Mouse (Mus musculus): ENCODE results near the gene Ptpn6.

- no peak for TF ChIP-seq CTCF (IDR thresholded peaks at IDR 0.05; ENCODE audit: low read depth)
- TF ChIP-seq EP300 (IDR thresholded peaks at IDR 0.05; ENCODE audit: low read depth), result no peak
Observed at GRCm38 (mm10) chr6:124765951-124766350, 27.4 kb upstream of the Ptpn6 start.

Measured in liver, embryonic 14.5 days (tissue).